Mouse (Mus musculus) naive thymus-derived CD4-positive, alpha-beta T cell, adult 2 months (primary cell): ENCODE measurements around the gene Adck2.
A peak's percentile ranks its signal among the peaks of the same experiment; 100 is the strongest.

ENCODE experiments used
- DNase-seq: peaks from one replicate; pipeline ENCODE4 v3.0.0-alpha.2; 2011; ENCODE audit warnings: low read depth

Gene Adck2

DNA sequence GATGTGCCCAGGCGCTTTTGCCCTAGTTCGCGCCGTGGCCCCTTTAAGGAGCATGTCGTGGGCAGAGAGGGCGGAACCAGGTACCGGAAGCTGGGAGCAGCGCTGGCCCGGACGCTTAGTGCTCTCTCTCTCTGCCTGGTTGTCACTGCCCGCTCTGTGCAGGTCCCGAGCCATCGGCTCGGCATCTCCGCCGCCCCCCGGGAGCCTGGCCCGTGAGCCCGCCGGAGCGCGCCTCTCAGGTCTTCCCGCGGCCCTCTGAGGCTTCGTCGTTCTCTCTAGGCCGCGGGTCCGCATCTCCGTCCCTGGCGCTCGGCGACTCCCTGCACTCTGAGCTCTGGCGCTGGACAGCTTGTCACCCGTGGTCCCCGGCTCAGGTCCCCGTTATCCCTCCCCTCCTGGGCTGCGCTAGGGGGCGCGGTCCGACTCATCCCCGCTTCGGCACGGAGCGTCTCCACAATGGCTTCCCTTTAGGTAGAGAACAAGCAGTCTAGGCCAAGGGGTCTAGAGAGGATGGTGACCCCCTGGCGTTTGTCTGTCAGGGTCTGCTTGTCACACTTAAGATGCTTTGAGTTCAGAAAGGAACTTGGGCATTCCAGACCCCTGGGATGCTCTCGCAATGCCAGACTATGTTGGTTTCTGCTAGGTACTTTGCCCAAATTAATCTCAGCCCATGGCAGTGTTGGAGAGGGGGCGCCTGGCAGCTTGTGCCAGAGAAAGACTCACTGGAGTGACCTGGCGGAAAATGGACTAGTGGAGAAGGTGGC is at the start of gene Adck2:
Gene Adck2 (plus strand): TSS at position 83 of the 764 bp plus-strand sequence.
- peak; percentile 83 for DNase-seq

DNA sequence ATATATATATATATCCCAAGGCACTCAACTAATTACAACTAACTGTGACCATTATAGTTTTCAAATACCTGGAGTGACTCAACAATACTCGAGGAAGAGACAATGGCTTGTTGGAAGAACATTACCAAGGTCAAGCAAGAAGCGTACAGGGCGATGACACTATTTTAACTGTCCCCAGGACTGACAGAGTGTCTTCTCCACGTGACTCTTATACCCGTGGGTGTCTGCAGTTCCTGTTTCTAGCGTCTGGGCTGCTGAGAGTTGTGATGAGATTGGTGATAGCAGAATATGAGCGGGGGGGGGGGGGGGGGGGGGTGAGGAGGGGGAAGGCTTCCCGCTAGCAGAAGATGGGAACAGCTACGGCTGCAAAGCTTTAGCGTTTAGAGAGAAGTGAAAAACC is 46.9 kb upstream of the Adck2 start:
- DNase-seq = no peak

DNA sequence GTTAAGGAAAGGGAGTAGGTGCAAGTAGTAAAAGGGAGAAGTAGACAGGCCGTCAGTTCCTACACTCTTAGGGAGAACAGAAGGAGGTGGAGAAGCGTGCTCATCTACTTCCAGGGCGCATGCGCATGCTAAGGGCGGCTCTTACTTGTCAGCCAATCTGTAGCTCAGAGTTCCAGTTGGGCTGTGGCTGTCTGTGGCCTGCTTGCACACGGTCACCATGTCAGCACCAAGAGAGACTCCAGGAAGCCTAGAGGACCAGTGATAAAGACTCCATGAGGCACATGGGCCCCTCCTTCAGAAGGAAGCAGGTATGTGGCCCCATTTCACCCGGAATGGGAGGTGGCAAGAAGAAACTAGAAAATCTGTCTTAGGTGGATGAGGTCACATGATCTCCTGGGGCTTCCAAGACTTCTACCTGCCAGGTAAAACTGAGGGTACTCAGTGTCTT is 46.3 kb upstream of the Adck2 start:
- DNase-seq = no peak

- no peak for DNase-seq
Measured at GRCm38 (mm10) chr6:39527811-39528210, 45.9 kb upstream of the Adck2 start.

GRCm38 (mm10) chr6:39528671-39529535 is 44.8 kb upstream of the Adck2 start:
- DNase-seq = no peak

DNA sequence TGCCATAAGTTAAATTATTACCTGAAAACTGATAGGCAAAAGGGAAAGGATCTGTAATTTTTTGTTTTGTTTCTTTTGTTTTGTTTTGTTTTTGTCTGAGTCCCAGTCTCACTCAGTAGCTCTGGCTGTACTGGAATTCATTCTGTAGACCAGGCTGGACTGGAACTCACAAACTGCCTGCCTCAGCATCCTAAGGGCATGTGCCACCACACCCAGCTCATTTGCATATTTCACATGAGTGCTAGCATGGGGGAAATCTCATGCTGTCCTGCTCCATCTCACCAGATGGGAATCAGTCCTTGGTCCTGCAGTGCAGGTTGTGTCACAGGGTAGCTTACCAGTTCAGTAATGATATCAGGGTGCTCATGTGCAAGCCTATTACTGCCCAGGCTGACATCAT is 38.7 kb upstream of the Adck2 start:
- DNase-seq = no peak

- DNase-seq = no peak
Measured at GRCm38 (mm10) chr6:39536621-39537020, 37.1 kb upstream of the Adck2 start.

DNA sequence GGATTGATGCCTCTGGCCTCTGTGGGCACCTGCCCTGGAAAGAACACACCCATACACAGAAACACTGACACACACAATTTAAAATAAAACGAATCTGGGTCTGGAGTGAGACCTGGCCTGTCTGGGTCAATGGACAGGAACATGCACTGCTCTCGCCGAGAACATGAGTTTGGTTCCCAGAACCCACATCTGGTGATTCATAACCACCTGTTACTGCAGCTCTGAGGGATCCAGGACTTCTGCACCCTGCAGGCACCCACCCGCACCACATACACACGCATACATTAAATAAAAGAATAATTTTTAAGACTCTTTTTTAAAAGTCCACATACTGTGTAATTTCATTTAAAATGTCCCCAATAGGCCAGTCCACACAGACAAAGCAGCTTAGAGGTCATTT is 36.4 kb upstream of the Adck2 start:
- DNase-seq = no peak

GRCm38 (mm10) chr6:39538227-39538626 is 35.4 kb upstream of the Adck2 start:
- no peak for DNase-seq

DNA sequence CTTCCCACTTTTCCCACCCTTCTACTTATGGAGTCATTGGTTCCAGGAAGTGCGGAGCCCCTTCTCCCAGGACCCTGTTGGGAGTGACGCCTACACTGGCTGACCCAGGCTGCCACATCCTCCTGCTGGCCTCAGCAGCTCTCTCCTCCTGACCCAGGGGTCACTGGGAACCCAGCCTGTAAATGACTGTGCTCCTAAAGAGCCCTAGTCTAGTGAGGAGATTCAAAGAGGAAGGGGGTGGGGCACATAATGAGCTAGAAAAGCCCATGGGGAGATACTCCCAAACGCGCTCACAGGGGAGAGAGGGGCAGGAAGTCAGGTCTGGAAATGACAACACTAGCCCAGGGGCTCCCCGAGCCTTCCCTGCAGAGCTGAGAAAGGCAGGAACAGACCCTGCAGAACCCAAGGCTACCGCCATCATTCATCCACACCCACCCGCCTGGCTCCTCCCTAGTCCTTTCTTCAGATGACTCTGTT is 34.0 kb upstream of the Adck2 start:
- peak; percentile 26 for DNase-seq

GRCm38 (mm10) chr6:39540563-39540962 is 33.1 kb upstream of the Adck2 start:
- DNase-seq = no peak

GRCm38 (mm10) chr6:39542631-39543597 is 30.8 kb upstream of the Adck2 start:
- DNase-seq = no peak

- DNase-seq = no peak
Measured at GRCm38 (mm10) chr6:39543769-39544420, 29.8 kb upstream of the Adck2 start.

DNA sequence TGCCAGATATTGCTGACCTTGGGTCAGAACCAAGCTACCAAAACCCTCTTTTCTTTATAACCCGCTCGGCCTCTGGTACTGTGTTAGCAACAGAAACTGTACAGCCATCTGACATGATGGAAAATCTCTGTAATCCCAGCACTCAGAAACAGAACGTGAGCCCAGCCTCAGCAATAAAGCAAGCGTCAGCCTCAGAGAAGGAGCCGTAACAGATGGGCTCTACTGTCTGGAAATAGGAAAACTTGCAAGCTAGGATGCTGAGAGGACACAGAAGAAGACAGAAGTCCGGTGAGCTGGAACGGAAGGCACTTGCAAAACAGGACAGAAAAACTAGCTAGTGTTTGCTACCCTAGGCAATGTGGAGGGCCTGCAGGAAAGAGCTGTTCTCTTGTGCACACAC is 28.2 kb upstream of the Adck2 start:
- no peak for DNase-seq

- DNase-seq = no peak
Measured at GRCm38 (mm10) chr6:39548030-39548429, 25.6 kb upstream of the Adck2 start.

DNA sequence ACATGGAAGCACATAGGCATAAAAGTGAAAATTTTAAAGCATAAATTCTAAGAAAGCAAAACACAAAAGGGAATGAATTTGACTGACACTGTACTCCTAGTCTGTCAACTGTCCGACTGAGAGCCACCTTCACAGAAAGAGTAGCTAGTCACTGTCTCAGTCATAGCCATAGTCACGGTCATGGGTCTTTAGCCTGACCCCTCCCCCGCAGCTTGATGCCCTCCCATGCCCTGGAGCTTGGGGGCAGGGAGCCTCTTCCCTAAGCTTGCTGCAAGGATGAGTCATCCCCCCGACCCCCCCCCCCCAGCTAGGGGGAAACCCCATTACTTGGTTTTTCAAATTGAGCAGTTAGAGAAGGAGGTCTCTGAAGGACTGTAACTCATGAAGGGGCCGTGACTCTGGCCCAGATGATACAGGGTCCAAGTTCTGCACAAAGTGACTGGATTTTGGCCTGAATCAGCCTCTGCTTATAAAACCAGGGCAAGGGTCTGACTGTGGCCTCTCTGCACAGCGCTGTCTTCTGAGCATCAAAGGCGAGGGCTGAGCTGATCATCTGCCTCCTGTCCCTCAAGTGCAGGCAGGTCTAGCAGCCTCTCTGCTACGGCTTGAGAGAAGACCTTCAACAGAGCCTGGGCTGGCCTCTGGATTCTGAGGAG is 21.6 kb upstream of the Adck2 start:
- DNase-seq = no peak

DNA sequence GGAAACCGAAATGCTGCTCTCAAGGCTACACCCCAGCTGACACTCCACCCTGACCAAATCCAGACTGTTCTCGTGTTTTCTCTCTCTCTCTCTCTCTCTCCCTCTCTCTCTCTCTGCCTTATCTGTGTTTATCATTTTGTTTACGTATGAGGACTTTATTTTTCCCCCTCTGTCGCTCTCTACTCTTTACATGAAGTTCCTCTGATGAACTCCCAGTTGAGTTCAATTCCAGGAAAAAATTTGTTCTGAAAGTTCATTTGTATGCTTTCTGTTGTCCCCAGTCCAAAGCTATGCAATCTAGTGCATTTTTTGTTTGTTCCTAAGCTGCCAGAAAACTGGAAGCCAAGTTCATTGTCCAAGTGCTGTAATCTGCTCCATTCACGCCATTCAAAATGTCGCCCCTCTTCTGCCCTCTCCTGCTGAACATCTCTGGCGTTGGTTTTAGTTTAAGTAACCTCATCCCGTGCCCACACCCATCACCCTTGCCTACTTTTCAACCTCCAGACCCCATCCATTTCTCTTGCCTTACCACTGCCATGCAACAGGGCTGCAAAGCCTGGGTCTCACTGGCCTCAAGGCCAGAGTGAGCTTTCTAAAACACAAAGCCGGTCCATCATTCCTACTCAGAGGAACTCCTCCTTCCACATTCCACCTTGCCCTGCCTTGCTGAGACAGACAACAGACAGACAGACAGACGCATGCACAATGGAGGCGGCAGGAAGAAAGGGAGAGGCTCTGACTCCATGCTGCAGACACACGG is 18.6 kb upstream of the Adck2 start:
- no peak for DNase-seq

DNA sequence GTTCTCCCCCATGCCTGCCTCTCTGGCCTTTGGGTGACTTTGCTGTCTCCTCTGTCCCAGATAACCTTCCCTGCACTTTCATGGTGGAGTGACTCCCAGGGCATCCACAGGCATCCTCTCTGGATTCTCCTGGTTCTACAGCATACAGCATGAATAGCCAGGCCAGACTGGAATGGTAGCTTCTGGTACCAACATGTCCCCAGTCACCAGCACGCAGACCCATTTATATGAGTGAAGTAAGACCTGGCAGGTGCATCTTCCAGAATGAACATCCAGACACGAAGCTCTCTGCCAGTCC is 18.1 kb upstream of the Adck2 start:
- no peak for DNase-seq

DNA sequence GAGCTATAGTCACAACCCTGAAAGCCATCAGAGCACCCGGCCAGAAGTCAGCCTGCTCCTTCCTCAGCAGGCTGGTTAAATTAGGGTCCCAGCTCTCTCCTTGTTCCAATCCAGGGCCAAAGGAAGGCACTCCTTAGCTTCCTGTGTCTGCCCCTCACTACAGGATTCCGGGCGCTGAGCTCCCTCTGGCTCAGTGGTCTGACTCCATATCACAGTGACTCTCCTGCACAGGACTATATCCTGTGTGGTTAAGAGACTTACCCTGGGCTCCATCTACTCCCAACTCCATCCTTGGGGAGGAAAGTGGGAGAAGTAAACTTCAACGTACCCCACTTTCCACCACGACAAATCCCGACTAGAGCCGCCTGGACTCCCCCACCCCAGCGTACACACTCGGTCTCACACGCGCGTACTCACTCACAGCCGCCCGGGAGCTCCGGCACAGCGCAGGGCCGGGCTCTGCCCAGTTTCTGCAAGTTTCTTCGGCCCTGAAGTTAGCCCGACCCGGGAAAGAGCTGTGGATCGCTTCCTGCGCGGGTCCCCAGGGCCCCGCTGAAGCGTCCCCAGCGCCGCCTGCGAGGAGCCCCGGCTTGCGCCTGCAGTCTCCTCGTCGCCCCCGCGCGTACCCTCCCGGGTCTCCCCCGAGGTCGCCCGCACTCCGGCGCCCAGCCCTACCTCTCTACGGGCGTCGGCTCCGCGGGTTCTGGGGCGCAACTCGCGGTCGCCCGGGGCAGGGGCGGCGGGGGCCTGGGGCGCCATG is 16.6 kb upstream of the Adck2 start:
- no peak for DNase-seq
